Mouse (Mus musculus) lung, adult 2 months (tissue): Measurements from ENCODE around the gene Muc1.

Experiments
- CTCF ChIP-seq: fragments of 200-500 bp; IDR thresholded peaks from 2 replicates; pipeline ENCODE4 v1.5.1; 2011; ENCODE audit warnings: mild to moderate bottlenecking, low read length, control low read depth; ENCODE audit not compliant: insufficient read depth
- POLR2A ChIP-seq: fragments of 200-500 bp; IDR thresholded peaks from 2 replicates; pipeline ENCODE4 v1.6.1; 2011; ENCODE audit warnings: low read depth, mild to moderate bottlenecking, control low read depth, low read length, borderline replicate concordance; ENCODE audit errors: extremely low read depth

DNA sequence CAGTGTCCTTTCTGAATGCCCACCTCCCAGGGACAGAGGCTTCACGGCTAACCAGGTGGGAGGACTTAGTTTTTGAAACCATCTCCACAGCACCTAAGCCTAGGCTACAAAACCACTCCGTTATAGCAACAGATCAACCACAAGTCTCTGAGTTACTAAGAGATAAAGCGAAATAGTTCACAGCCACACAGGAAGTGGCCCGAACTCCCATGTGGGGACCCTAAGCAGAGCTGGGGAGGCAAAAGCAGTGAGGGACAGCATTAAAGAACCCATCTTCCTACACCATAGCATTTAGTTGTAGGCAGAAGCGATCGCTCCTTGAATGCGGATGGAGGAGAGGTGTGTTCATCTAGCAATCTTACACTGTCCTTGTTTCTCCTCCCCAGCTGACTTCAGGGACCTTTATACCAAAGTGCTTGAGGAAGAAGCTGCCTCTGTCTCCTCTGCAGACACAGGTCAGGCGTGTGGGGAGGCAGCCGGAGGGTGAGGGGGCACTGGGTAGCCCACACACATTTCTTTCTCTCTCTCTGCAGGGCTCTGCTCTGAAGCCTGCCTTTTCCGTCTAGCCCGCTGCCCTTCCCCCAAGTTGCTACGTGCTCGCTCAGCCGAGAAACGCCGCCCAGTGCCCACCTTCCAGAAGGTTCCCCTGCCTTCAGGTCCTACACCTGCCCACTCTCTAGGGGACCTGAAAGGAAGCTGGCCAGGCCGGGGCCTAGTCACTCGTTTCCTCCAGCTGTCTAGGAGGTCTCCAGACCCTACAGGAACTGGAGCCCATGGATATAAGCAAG is 41.0 kb upstream of the Muc1 start:
- TF ChIP-seq POLR2A: no peak
- no peak for TF ChIP-seq CTCF
